10 mouse cellular contexts compared by ENCODE assay signal in genomic region chr14:25225214-25225613, GRCm38 (mm10).
DNase-seq lines count a peak whose midpoint lies in the region; ATAC-seq and TF ChIP-seq lines count a peak whose summit lies in the region.
"Had no signal": no experiment of that assay in that cellular context is flagged by ENCODE, and none has a peak within 500 bp of the region (broad histone marks: within the 10 kb centered on the region; RNA-seq: fewer than 3 reads in every experiment).

No protein-coding gene starts in this region.

- WGBS in embryonic facial prominence, embryonic 13.5 days = 28% methylated on average over 3 of the region's 3 CpGs
- WGBS in hindbrain, embryonic 15.5 days = 40% methylated on average over 3 of the region's 3 CpGs
- 48% methylated on average over 3 of the region's 3 CpGs for WGBS in neural tube, embryonic 15.5 days

- no peaks in the 10 kb centered on the region for H3K27me3 ChIP-seq in embryonic facial prominence, embryonic 13.5 days
- no peaks in the 10 kb centered on the region for H3K27me3 ChIP-seq in hindbrain, embryonic 15.5 days
- H3K27me3 ChIP-seq in neural tube, embryonic 15.5 days (replicated peaks) = 0 out of 2 replicates have a peak, but pooled peaks cover 4% of the 10 kb centered on the region

- H3K36me3 ChIP-seq in embryonic facial prominence, embryonic 13.5 days = no peaks in the 10 kb centered on the region
- no peaks in the 10 kb centered on the region for H3K36me3 ChIP-seq in hindbrain, embryonic 15.5 days
- no peaks in the 10 kb centered on the region for H3K36me3 ChIP-seq in neural tube, embryonic 15.5 days

- H3K27ac ChIP-seq in layer of hippocampus, adult 2 months = peak overlapping the region; percentile 90
- H3K27ac ChIP-seq in embryonic facial prominence, embryonic 13.5 days = peak overlapping the region; percentile 93
- peak overlapping the region; percentile 76; the same call in 1 of the 2 replicates for H3K27ac ChIP-seq in hindbrain, embryonic 15.5 days (replicated peaks)
- 0 out of 2 replicates have a peak overlapping the region, but pooled peaks have one; percentile 81 for H3K27ac ChIP-seq in neural tube, embryonic 15.5 days (replicated peaks)

- H3K4me2 ChIP-seq in embryonic facial prominence, embryonic 13.5 days = peak overlapping the region; percentile 49; the same call in 1 of the 2 replicates
- no peak overlapping the region for H3K4me2 ChIP-seq in hindbrain, embryonic 15.5 days
- H3K4me2 ChIP-seq in neural tube, embryonic 15.5 days = no peak overlapping the region

- peaks cover 51% of the 10 kb centered on the region for H3K4me1 ChIP-seq in embryonic facial prominence, embryonic 13.5 days
- H3K4me1 ChIP-seq in hindbrain, embryonic 15.5 days (replicated peaks) = peaks cover 49% of the 10 kb centered on the region
- H3K4me1 ChIP-seq in neural tube, embryonic 15.5 days = peaks cover 43% of the 10 kb centered on the region

- no peaks in the 10 kb centered on the region for H3K9me3 ChIP-seq in embryonic facial prominence, embryonic 13.5 days
- H3K9me3 ChIP-seq in hindbrain, embryonic 15.5 days = no peaks in the 10 kb centered on the region
- H3K9me3 ChIP-seq in neural tube, embryonic 15.5 days (replicated peaks) = no peaks in the 10 kb centered on the region

- no peak for ATAC-seq in embryonic facial prominence, embryonic 13.5 days (ENCODE audit: insufficient number of reproducible peaks, insufficient read depth, low FRiP score, low TSS enrichment, low read depth)
- no peak for ATAC-seq in hindbrain, embryonic 15.5 days (ENCODE audit: low FRiP score, low read depth)
- ATAC-seq in neural tube, embryonic 15.5 days (ENCODE audit: low FRiP score) = no peak
- ATAC-seq: liver, postnatal 0 days had no signal

- no peak for DNase-seq in layer of hippocampus, adult 2 months (ENCODE audit: low spot score in 2 of 2)
- no peak for DNase-seq in layer of hippocampus, postnatal 36 days
- no peak for DNase-seq in embryo, embryonic 10 days (ENCODE audit: low spot score)
- no peak for DNase-seq in adrenal gland, postnatal 25 days
- DNase-seq: layer of hippocampus, adult 9-11 months; liver, postnatal 0 days; thymus, adult 18-20 months had no signal

- H3K4me3 ChIP-seq in layer of hippocampus, adult 2 months = no peak overlapping the region
- H3K4me3 ChIP-seq in embryonic facial prominence, embryonic 13.5 days = no peak overlapping the region
- no peak overlapping the region for H3K4me3 ChIP-seq in hindbrain, embryonic 15.5 days
- no peak overlapping the region for H3K4me3 ChIP-seq in neural tube, embryonic 15.5 days (replicated peaks)

- H3K9ac ChIP-seq in embryonic facial prominence, embryonic 13.5 days = 0 out of 2 replicates have a peak overlapping the region, but pooled peaks have one; percentile 49
- no peak overlapping the region for H3K9ac ChIP-seq in hindbrain, embryonic 15.5 days
- H3K9ac ChIP-seq in neural tube, embryonic 15.5 days (replicated peaks) = no peak overlapping the region
- H3K9ac ChIP-seq: liver, postnatal 0 days had no signal

- TF ChIP-seq CTCF in layer of hippocampus, adult 2 months (conservative IDR thresholded peaks at IDR 0.05) = no peak
